Comparison of ENCODE assay signal across 1 mouse cellular context in the genomic region with DNA sequence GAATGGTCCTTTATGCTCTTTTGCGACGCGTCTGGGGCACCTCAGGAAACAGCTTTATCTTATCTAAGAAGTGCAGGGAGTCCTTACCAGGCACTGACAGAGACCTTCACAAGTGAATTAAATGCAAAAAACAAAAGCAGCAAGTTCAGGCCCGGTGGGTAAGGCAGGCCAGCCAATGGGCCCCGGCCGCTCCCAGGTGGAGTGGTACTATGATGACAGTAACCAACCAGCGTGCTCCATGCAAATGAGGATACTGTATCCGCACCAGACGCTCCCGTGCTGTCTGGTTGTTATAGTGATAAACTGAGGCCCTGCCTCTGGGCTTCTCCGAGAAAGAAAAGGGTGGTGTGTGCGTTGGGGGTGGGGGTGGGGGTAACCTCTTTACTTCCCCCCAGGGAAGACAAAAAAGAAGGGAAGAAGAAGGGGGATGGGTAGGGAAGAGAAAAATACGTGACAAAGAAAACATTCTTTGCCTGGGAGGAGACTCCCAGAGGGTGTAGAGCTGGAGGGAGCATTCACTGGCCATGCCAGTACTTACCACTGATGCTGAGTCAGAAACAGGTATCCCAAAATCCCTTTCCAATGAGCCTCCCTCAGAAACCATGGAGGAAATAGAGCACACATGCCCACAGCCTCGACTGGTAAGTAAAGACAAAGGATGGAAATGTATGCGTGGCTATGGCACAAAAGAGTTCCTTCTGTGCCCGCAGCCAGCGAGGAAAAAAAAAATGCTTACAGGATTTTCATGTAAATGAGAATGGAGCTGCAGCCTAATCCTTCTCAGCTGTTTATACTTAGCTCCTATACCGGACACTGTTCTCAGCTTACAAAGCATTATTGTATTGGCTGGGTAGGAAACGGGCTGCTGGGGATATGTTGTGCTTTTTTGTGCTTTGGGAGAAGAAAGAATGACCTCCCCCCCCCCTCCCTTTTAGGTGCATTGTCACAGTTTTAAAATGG.
A peak's percentile ranks its signal among the peaks of the same experiment; 100 is the strongest.
TF ChIP-seq lines count a peak whose summit lies in the region.

No protein-coding gene starts in this region.

TF ChIP-seq in MEL, 35 proteins besides CTCF, POLR2A, EP300 and RAD21 (continued from another document):
- TF ChIP-seq RCOR1 (IDR thresholded peaks at IDR 0.05; ENCODE audit: low read depth, low read length) (peak; percentile 10; the same call in 1 of the 2 replicates), TBP (IDR thresholded peaks at IDR 0.05; ENCODE audit: low read depth, low read length) (peak; percentile 35; the same call in 1 of the 2 replicates), MAZ (IDR thresholded peaks at IDR 0.05; ENCODE audit: low read depth, low read length) (peak; percentile 51; the same call in 1 of the 2 replicates), MAX (IDR thresholded peaks at IDR 0.05; ENCODE audit: low read length) (peak; percentile 45), GATA1 (IDR thresholded peaks at IDR 0.05; ENCODE audit: low read depth, low read length) (peak; percentile 96), BHLHE40 (IDR thresholded peaks at IDR 0.05; ENCODE audit: borderline replicate concordance, low read depth, low read length) (peak; percentile 91), MYB (IDR thresholded peaks at IDR 0.05; ENCODE audit: low read depth, low read length) (no peak), SIN3A (IDR thresholded peaks at IDR 0.05; ENCODE audit: low read length) (peak; percentile 62), ELF1 (IDR thresholded peaks at IDR 0.05; ENCODE audit: low read depth, low read length) (no peak), ZMIZ1 (IDR thresholded peaks at IDR 0.05; ENCODE audit: low read depth, low read length) (peak; percentile 59)
